Mouse (Mus musculus) gastrocnemius, postnatal 25 days (tissue): ENCODE results near the gene Akap7. TPM values are rescaled to one million over a fixed set of nuclear protein-coding genes. Genes with fewer than 3 reads are reported as not detected.

Experiments
- DNase-seq: peaks from one replicate; pipeline ENCODE4 v3.0.0; 2022
- long read RNA-seq, 2 experiments: library from polyadenylated mRNA; stranded (forward); transcript quantifications; one replicate each; pipeline ENCODE4 v2.0.0; 2021
- total RNA-seq, 2 experiments: library from RNA; stranded (reverse); gene quantifications; 1 replicate in 1 of 2; 2 replicates in 1 of 2; pipeline ENCODE4 v1.2.3; 2021

Gene Akap7
- 10 to 100 TPM; 19.7 to 21.5 TPM for total RNA-seq
- long read RNA-seq, experiment 1, partial matches to known transcripts: 1 of 6 reads
- long read RNA-seq, experiment 1, other reads (novel, unspliced or antisense): 5 of 6 reads
- long read RNA-seq, experiment 2, partial matches to known transcripts: 1 of 23 reads
- long read RNA-seq, experiment 2, other reads (novel, unspliced or antisense): 22 of 23 reads

GRCm38 (mm10) chr10:25307770-25308169 is at the start of gene Akap7:
Akap7 (minus strand) TSS chr10:25307870.
- DNase-seq: no peak

GRCm38 (mm10) chr10:25354390-25354789 is 46.7 kb upstream of the Akap7 start:
- no peak for DNase-seq

- DNase-seq: no peak
These were observed 46.3 kb upstream of the Akap7 start for GRCm38 (mm10) chr10:25353941-25354340.

- no peak for DNase-seq
These were observed 35.1 kb upstream of the Akap7 start for GRCm38 (mm10) chr10:25342801-25343200.

GRCm38 (mm10) chr10:25340675-25341074 is 33.0 kb upstream of the Akap7 start:
- DNase-seq: no peak

- no peak for DNase-seq
These were observed 25.9 kb upstream of the Akap7 start for GRCm38 (mm10) chr10:25333390-25334079.

- no peak for DNase-seq
These were observed 23.8 kb upstream of the Akap7 start for GRCm38 (mm10) chr10:25331321-25332049.

- no peak for DNase-seq
These were observed 22.4 kb upstream of the Akap7 start for GRCm38 (mm10) chr10:25330094-25330493.

- DNase-seq: no peak
These were observed 19.8 kb upstream of the Akap7 start for GRCm38 (mm10) chr10:25327511-25327910.

- no peak for DNase-seq
These were observed 18.0 kb upstream of the Akap7 start for GRCm38 (mm10) chr10:25325690-25326089.

GRCm38 (mm10) chr10:25321198-25321597 is 13.5 kb upstream of the Akap7 start:
- no peak for DNase-seq

- DNase-seq: no peak
These were observed 11.9 kb upstream of the Akap7 start for GRCm38 (mm10) chr10:25319531-25319930.

- DNase-seq: no peak
These were observed 10.7 kb upstream of the Akap7 start for GRCm38 (mm10) chr10:25318405-25318804.

GRCm38 (mm10) chr10:25317665-25318064 is 10.0 kb upstream of the Akap7 start:
- DNase-seq: no peak

- DNase-seq: no peak
These were observed 6.3 kb upstream of the Akap7 start for GRCm38 (mm10) chr10:25313856-25314584.

GRCm38 (mm10) chr10:25311554-25312212 is 4.0 kb upstream of the Akap7 start:
- DNase-seq: no peak

- no peak for DNase-seq
These were observed 3.1 kb upstream of the Akap7 start for GRCm38 (mm10) chr10:25310736-25311135.

- DNase-seq: no peak
These were observed 2.3 kb upstream of the Akap7 start for GRCm38 (mm10) chr10:25309996-25310395.

- DNase-seq: no peak
These were observed 2.5 kb downstream of the Akap7 start for GRCm38 (mm10) chr10:25305146-25305545.

GRCm38 (mm10) chr10:25304608-25305007 is 3.1 kb downstream of the Akap7 start:
- no peak for DNase-seq

- DNase-seq: no peak
These were observed 8.6 kb downstream of the Akap7 start for GRCm38 (mm10) chr10:25299031-25299529.

- no peak for DNase-seq
These were observed 9.4 kb downstream of the Akap7 start for GRCm38 (mm10) chr10:25298264-25298671.
